Mouse (Mus musculus) spleen, adult 2 months (tissue): ENCODE measurements around the gene Wdhd1.

ENCODE experiments used
- CTCF ChIP-seq: fragments of 200-500 bp; IDR thresholded peaks from 2 replicates; pipeline ENCODE4 v1.5.1; 2011; ENCODE audit warnings: mild to moderate bottlenecking, inconsistent platforms; ENCODE audit not compliant: insufficient read depth, insufficient read length, insufficient replicate concordance; ENCODE audit errors: extremely low read depth
- POLR2A ChIP-seq: fragments of 200-500 bp; IDR thresholded peaks from 2 replicates; pipeline ENCODE4 v1.6.1; 2011; ENCODE audit warnings: low read depth, low read length, inconsistent platforms

DNA sequence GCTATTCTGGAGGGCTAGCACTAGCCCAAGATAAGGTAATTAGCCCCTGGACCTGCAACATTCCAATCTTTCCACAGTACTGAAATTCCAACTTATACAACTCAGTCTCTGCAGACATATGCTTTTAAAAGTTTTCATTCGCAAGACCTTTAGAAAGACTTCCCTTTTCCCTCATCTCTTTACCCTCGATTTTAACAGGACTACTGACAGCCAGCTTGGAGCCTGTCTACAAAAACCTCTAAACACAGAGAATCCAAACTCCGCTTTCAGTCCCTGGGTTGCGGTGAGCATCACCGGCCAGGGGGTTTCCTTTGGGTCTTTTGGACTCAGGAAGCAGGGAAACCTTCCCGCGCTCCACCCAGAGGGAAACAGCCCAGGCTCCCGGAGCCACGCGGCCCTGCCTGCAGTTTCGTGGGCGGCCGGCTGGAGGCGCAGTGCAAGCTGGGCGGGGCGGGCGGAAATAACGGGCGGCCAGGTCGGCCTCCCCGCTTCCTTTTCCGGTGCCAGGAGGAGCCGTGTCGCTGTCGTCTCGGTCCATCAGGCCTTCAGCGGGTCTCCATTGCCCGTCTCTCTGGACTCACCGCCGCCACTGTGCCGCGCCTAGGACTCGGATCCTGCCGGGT, 21.2 kb upstream of the Wdhd1 start, which contains the start of gene Mapk1ip1l:
- TF ChIP-seq CTCF (peak; percentile 90), POLR2A (peak; percentile 73)
